Mouse (Mus musculus) left cerebral cortex, adult 18-20 months (tissue): Measurements from ENCODE around the gene Dnajc12. TPM values are rescaled to one million over a fixed set of nuclear protein-coding genes. Genes with fewer than 3 reads are reported as not detected.
"Not testable (repeated sequence)": the region's sequence is repeated elsewhere in the genome, so short reads cannot be mapped to it uniquely, and the experiment has no call there.

Source experiments
- DNase-seq, 2 experiments: peaks; one replicate each; pipeline ENCODE4 v3.0.0; 2021 to 2022; ENCODE audit warnings: low spot score in 2 of 2, mixed read lengths in 1 of 2
- total RNA-seq, 2 experiments: library from RNA; stranded (reverse); gene quantifications; 2 replicates each; pipeline ENCODE4 v1.2.3; 2021

Dnajc12 gene
- total RNA-seq, 2 experiments from 2014 or later, result 26.2 to 31.6 TPM

- DNase-seq, result peak; percentile 99
Observed at GRCm38 (mm10) chr10:63429380-63429779, 47.1 kb downstream of the Dnajc12 start.

GRCm38 (mm10) chr10:63429785-63430305, 47.6 kb downstream of the Dnajc12 start, which contains the start of gene Ctnna3:
TSS of gene Ctnna3 (plus strand) at chr10:63430098.
- DNase-seq, result peak; percentile 78 to 87

GRCm38 (mm10) chr10:63431221-63431736, 49.0 kb downstream of the Dnajc12 start:
- DNase-seq, result no peak

- no peak for DNase-seq
Observed at GRCm38 (mm10) chr10:63432099-63432498, 49.9 kb downstream of the Dnajc12 start.

- no peak for DNase-seq
Observed at GRCm38 (mm10) chr10:63432887-63433286, 50.6 kb downstream of the Dnajc12 start.

GRCm38 (mm10) chr10:63438736-63439262, 56.6 kb downstream of the Dnajc12 start:
- DNase-seq, result no peak

- DNase-seq, result no peak
Observed at GRCm38 (mm10) chr10:63439694-63440228, 57.5 kb downstream of the Dnajc12 start.

- not testable (repeated sequence) for DNase-seq
Observed at GRCm38 (mm10) chr10:63444602-63445387, 62.6 kb downstream of the Dnajc12 start.

GRCm38 (mm10) chr10:63453926-63454325, 71.7 kb downstream of the Dnajc12 start:
- no peak for DNase-seq

- DNase-seq, result no peak
Observed at GRCm38 (mm10) chr10:63455110-63455878, 73.1 kb downstream of the Dnajc12 start.

GRCm38 (mm10) chr10:63457292-63458128, 75.3 kb downstream of the Dnajc12 start:
- no peak for DNase-seq

Other genes with a start within 250 kb of the Dnajc12 start
- gene Mypn, start 178.5 kb upstream of the Dnajc12 start, total RNA-seq, result 1 to 10 TPM; 3.0 to 4.3 TPM
- 10 to 100 TPM; 52.9 to 53.9 TPM for gene Herc4, start 138.6 kb upstream of the Dnajc12 start, total RNA-seq
- 10 to 100 TPM; 15.1 to 16.6 TPM for gene Sirt1, start 739 bp upstream of the Dnajc12 start, total RNA-seq
- not detected for gene Gm7075, start 39.3 kb downstream of the Dnajc12 start, total RNA-seq
- gene Ctnna3, start 47.7 kb downstream of the Dnajc12 start, total RNA-seq, result 1 to 10 TPM; 1.8 to 2.4 TPM